ENCODE assay signal across 8 mouse cellular contexts in the genomic region with DNA sequence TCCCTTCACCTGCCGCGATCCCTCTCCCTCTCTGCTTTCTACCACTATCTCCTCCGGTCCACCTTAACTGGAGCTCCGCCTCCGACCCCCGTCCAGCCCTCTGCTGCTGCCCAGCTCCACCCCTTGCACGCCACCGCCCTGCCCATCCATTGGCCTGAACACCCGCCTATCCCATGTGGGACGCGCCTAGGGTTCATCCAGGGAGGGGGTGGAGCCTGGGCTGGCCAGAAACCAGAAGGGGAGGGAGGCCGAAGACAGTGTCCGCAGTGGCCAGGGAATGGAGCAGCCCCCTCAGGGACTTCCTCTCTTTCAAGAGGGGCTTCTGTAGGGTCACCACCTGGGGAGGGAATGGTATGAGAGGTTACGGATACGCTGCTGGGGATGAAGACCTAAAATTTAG. TPM values are rescaled to one million over a fixed set of nuclear protein-coding genes. Genes with fewer than 3 reads are reported as not detected.
DNase-seq lines count a peak whose midpoint lies in the region; ATAC-seq lines count a peak whose summit lies in the region.

No protein-coding gene starts in this region.

- H3K4me3 ChIP-seq in hindbrain, embryonic 16.5 days (ENCODE audit: low read length): peak overlapping the region; percentile 45

- H3K4me1 ChIP-seq in hindbrain, embryonic 16.5 days (ENCODE audit: control insufficient read depth, insufficient read depth, low read depth, low read length): peaks cover 52% of the 10 kb centered on the region

- peak overlapping the region; percentile 74 for H3K4me2 ChIP-seq in hindbrain, embryonic 16.5 days (ENCODE audit: low read length)

- no peaks in the 10 kb centered on the region for H3K36me3 ChIP-seq in hindbrain, embryonic 16.5 days (ENCODE audit: control insufficient read depth, insufficient read depth, low read length)

- WGBS in hindbrain, embryonic 16.5 days: under 1% methylated on average over 15 of the region's 15 CpGs

- H3K9ac ChIP-seq in hindbrain, embryonic 16.5 days (ENCODE audit: low read depth, low read length): peak overlapping the region; percentile 53

- ATAC-seq in activated CD4-positive, CD25-positive, alpha-beta regulatory T cell, adult 4 months: peak; percentile 79
- ATAC-seq in common myeloid progenitor, adult 5-6 weeks (replicated peaks; ENCODE audit: low read depth, poor library complexity, severe bottlenecking): peak; percentile 79
- ATAC-seq in hindbrain, embryonic 16.5 days: peak; percentile 93

- peak overlapping the region; percentile 79 for H3K27ac ChIP-seq in hindbrain, embryonic 16.5 days (ENCODE audit: low read depth, low read length)

- peak; percentile 100 for DNase-seq in gastrocnemius, adult 18-20 months (ENCODE audit: low spot score)
- DNase-seq in left cerebral cortex, adult 18-20 months (ENCODE audit: low spot score in 2 of 2): peak; percentile 96
- DNase-seq in lung, postnatal 4 days: peak; percentile 99
- DNase-seq in retina, postnatal 1 day: peak; percentile 99
- DNase-seq in urinary bladder, adult 18-20 months (ENCODE audit: low spot score in 2 of 2): peak; percentile 97 to 99

- H3K27me3 ChIP-seq in hindbrain, embryonic 16.5 days (replicated peaks; ENCODE audit: control insufficient read depth, insufficient read depth, low read length): peaks cover 16% of the 10 kb centered on the region

- no peaks in the 10 kb centered on the region for H3K9me3 ChIP-seq in hindbrain, embryonic 16.5 days (ENCODE audit: control insufficient read depth, low read length)

RNA-seq across cellular contexts. Expression of a gene that starts 1.0 kb away (rescaled TPM):
- polyA plus RNA-seq in activated CD4-positive, CD25-positive, alpha-beta regulatory T cell, adult 4 months (2017; shearing (Covaris generic)): 10 to 100 TPM; 13.2 to 16.5 TPM
- 5.0 and 5.3 TPM in 2 replicates for total RNA-seq in common myeloid progenitor, adult 5-6 weeks (2017)
- 10 to 100 TPM; 26.4 to 28.3 TPM for total RNA-seq in gastrocnemius, adult 18-20 months (2021)
- polyA plus RNA-seq in hindbrain, embryonic 16.5 days (2015; fragmentation: Nextera tagmentation; extraction: Ambion mirVana): 0.79 and 0.88 TPM in 2 replicates
- 10 to 100 TPM; 13.6 to 15.5 TPM for total RNA-seq in left cerebral cortex, adult 18-20 months (2021)

RNA-seq across cellular contexts. Expression of a gene that starts 9.0 kb away (rescaled TPM):
- polyA plus RNA-seq in activated CD4-positive, CD25-positive, alpha-beta regulatory T cell, adult 4 months (2017; shearing (Covaris generic)): 1 to 10 TPM in 1 of 2 experiments, not detected in 1; 2.4 TPM
- 1.6 TPM in 1 of 2 replicates, not detected in the other for total RNA-seq in common myeloid progenitor, adult 5-6 weeks (2017)
- total RNA-seq in gastrocnemius, adult 18-20 months (2021): under 1 TPM in 1 of 2 experiments, not detected in 1; 0.59 TPM
- 0.60 TPM in 1 of 2 replicates, not detected in the other for polyA plus RNA-seq in hindbrain, embryonic 16.5 days (2015; fragmentation: Nextera tagmentation; extraction: Ambion mirVana)
- total RNA-seq in left cerebral cortex, adult 18-20 months (2021): 1 to 10 TPM; 3.8 to 6.4 TPM

RNA-seq across cellular contexts. Expression of a gene that starts 18.1 kb away (rescaled TPM):
- polyA plus RNA-seq in activated CD4-positive, CD25-positive, alpha-beta regulatory T cell, adult 4 months (2017; shearing (Covaris generic)): 10 to 100 TPM; 37.7 to 45.7 TPM
- total RNA-seq in common myeloid progenitor, adult 5-6 weeks (2017): 7.1 and 12.0 TPM in 2 replicates
- total RNA-seq in gastrocnemius, adult 18-20 months (2021): 10 to 100 TPM; 45.2 to 51.6 TPM
- polyA plus RNA-seq in hindbrain, embryonic 16.5 days (2015; fragmentation: Nextera tagmentation; extraction: Ambion mirVana): 34.7 and 36.6 TPM in 2 replicates
- total RNA-seq in left cerebral cortex, adult 18-20 months (2021): 10 to 100 TPM; 31.6 to 36.0 TPM

RNA-seq across cellular contexts. Expression of a gene that starts 24.6 kb away (rescaled TPM):
- polyA plus RNA-seq in activated CD4-positive, CD25-positive, alpha-beta regulatory T cell, adult 4 months (2017; shearing (Covaris generic)): 10 to 100 TPM; 70.8 to 92.3 TPM
- 151 and 194 TPM in 2 replicates for total RNA-seq in common myeloid progenitor, adult 5-6 weeks (2017)
- 1 to 10 TPM; 2.2 to 2.7 TPM for total RNA-seq in gastrocnemius, adult 18-20 months (2021)
- polyA plus RNA-seq in hindbrain, embryonic 16.5 days (2015; fragmentation: Nextera tagmentation; extraction: Ambion mirVana): 87.9 and 91.5 TPM in 2 replicates
- total RNA-seq in left cerebral cortex, adult 18-20 months (2021): 1 to 10 TPM; 2.2 to 2.7 TPM

RNA-seq across cellular contexts. Expression of a gene that starts 24.6 kb away (rescaled TPM):
- polyA plus RNA-seq in activated CD4-positive, CD25-positive, alpha-beta regulatory T cell, adult 4 months (2017; shearing (Covaris generic)): 10 to 100 TPM; 29.6 to 43.2 TPM
- total RNA-seq in common myeloid progenitor, adult 5-6 weeks (2017): 28.2 and 41.0 TPM in 2 replicates
- total RNA-seq in gastrocnemius, adult 18-20 months (2021): 10 to 100 TPM; 14.7 to 19.1 TPM
- polyA plus RNA-seq in hindbrain, embryonic 16.5 days (2015; fragmentation: Nextera tagmentation; extraction: Ambion mirVana): 16.9 and 23.8 TPM in 2 replicates
- total RNA-seq in left cerebral cortex, adult 18-20 months (2021): 10 to 100 TPM; 15.0 to 15.6 TPM

Comparison
In these comparisons a context has a peak if more than half of its experiments do, and no peak if none do; other contexts are left out.
1. Peak in every context shown above with its lines: DNase-seq, ATAC-seq, H3K4me3 ChIP-seq and H3K27ac ChIP-seq.